Mouse (Mus musculus): Measurements from ENCODE around the gene Yy1.

DNA sequence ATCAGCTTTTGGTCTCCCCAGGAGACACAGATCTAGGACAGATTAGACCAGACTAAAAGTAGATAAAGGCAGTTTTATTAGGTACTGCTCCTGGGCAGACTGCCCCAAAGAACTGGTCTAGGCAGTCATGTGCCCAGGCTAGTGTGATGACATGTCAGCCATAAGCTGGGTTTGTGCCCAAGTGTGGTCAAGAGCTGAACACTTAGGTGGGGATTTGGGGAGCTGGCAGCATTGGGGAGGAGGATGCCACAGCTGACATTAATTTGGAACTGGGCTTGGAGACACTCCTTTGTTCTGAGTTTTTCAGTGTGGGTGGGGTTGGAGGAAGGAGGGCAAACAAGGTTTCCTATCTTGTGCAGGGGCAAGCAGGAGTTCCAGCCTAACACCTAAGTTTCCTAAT, 46.8 kb upstream of the Yy1 start:
- TF ChIP-seq CTCF (conservative IDR thresholded peaks at IDR 0.05; ENCODE audit: insufficient read depth, insufficient read length, low read depth, low read length) = no peak
- TF ChIP-seq POLR2A (IDR thresholded peaks at IDR 0.05; ENCODE audit: low read depth, low read length) = no peak
